Mouse (Mus musculus): Measurements from ENCODE around the gene Zfp874a. TPM values are rescaled to one million over a fixed set of nuclear protein-coding genes. Genes with fewer than 3 reads are reported as not detected.

The Zfp874a gene
- polyA plus RNA-seq (2017; shearing (Covaris generic)), result 31.3 TPM

DNA sequence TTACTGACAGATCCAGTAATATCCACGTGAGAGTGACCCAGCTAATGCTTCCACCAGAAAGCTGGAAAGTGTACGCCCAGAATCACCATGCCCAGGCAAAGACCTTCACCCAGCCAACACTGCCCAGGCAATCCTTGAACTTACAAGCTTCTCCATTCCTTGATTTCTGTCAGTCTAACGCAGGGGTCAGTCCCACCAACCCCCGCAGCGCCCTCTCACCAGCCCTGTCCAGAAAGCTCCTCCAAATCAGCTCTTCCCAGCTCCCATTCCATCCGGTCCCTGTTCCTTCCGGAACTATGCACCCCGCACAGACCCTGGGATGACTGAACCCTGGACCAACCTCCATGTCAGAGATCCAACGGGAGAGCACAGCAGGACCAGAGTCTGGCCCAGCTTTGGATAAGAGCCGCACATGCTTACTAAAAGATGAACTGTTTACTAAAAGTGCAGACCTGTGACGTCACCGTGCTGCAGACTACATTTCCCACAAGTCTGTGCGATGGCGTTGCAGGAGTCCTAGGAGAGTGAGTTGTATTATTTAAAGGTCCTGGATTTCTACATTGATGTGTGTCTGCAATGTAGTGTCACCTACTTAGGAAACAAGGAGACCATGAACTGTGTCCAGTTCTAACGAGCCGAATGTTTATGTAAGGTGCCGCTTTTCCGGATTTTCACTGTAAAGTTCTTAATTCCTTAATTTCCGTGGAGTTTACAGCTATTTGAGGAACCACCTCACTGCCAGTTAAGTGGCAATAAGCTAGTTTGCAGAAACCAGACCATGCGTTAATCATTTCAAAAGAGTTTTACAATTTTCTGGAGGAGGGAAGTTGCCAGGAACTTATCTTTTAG lies at the start of gene Zfp874a:
Gene Zfp874a, minus strand, starts transcription at position 453 of the 849 bp plus-strand sequence.

DNA sequence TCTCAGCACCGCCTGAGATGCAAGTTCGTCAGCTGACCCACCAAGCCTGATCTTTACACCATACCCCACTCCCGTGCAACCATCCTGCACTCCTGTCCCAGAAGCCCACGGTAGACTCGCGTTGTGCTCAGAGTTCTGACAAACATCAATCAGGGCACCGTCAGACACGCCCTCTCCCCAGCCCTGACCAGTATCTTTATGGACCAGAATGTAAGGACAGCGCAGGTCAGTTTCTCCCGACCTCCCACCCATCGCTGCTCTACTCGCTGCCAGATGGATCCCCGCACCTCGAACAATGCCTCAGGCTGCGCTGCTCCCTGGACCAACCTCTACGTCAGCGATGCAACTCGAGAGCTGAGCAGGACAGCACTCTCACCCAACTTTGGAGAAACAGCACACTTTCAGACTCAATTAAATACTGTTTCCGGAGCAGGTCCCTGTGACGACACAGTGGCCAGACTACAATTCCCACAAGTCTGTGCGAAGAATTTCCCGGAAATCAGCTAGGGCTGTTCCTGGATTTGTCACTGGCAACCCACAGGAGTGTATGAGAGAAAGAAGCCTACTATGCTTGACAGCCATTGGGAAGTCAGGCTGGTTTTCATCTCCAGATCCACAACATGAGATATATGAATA lies 48.8 kb upstream of the Zfp874a start, which contains the start of gene Zfp58:
Gene Zfp58, minus strand, starts transcription at position 472 of the 636 bp plus-strand sequence.

DNA sequence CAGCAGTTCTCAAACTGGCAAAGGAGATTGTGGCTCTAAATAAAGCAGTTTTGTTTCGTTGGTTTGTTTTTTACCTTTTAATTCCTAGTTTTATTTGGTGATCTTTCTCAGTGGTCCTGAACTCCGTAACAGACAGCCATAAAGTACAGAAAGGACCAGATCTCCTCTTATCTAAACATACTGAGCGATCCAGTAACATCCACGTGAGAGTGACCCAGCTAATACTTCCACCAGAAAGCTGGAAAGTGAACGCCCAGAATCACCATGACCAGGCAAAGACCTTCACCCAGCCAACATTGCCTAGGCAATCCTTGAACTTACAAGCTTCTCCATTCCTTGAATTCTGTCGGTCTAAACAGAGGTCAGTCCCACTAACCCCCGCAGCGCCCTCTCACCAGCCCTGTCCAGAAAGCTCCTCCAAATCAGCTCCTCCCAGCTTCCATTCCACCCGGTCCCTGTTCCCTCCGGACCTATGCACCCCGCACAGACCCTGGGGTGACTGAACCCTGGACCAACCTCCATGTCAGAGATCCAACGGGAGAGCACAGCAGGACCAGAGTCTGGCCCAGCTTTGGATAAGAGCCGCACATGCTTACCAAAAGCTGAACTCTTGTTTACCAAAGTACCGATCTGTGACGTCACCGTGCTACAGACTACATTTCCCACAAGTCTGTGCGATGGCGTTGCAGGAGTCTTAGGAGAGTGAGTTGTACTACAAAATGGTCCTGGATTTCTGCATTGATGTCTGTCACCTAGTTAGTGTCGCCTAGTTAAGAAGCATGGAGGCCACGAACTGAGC lies 32.4 kb upstream of the Zfp874a start, which contains the start of gene Zfp874b:
Gene Zfp874b, minus strand, starts transcription at position 634 of the 799 bp plus-strand sequence.

DNA sequence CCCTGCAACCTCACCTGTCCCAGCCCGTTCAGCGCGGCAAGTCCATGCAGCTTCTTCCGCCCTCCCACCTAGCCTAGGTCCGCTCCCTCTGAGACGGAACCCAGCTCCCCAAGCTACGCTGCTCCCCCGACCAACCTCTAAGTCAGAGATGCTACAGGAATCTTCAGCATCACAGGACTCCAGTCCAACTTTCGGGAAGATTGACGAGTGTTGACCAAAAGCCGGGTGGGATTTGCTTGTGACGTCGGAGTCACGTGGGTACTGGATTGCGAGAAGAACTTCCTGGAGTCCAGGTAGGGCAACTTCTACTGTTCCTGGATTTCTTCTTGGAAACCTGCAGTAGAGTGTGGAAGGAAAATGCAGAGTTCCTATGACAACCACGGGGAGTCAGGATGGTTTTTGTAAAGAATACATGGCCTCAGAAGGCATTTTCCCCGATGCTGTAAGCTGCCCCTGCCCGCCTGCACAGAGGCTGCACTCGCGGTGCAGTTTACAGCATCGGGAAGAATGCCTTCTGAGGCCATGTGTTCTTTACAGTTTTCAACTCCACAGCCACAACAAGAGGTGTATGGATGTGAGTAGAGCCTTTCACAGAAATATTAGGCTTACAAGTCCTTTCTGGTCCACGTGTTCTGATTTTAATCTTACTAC lies 30.1 kb downstream of the Zfp874a start, which contains the start of gene Zfp459:
Gene Zfp459, minus strand, starts transcription at position 212 of the 651 bp plus-strand sequence.

DNA sequence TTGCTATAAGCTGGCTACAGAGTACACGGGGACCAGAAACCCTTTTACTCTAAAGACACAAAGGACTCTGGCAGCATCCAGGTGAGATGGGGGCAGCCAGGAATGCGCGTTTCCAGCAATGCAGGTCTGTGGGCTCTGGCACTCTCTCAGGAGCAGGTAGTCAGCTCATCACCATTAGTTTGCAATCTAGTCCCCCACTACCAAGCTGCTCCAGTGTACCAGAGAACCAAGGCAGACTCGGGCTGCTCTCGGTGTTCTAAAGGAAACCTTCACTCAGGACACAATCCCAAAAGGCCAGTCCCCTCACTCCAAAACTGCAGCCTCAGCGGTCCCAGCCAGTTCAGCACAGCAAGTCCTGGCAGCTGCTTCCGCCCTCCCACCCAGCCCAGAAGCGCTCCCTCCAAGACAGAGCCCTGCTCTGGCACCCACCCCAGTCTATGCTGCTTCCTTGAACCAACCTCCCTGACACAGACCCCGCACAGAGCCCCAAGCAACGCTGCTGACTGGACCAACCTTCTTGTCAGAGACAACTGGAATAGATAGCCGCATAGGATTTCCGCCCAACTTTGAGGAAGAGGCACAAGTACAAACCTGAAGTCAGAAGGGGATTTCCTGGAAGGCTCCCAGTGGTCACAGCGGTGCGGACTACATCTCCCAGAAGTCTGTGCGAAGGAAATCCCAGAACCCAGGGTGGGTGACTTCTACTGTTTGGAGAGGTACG lies 52.1 kb downstream of the Zfp874a start, which contains the start of gene Zfp429:
Gene Zfp429, minus strand, starts transcription at position 637 of the 721 bp plus-strand sequence.

DNA sequence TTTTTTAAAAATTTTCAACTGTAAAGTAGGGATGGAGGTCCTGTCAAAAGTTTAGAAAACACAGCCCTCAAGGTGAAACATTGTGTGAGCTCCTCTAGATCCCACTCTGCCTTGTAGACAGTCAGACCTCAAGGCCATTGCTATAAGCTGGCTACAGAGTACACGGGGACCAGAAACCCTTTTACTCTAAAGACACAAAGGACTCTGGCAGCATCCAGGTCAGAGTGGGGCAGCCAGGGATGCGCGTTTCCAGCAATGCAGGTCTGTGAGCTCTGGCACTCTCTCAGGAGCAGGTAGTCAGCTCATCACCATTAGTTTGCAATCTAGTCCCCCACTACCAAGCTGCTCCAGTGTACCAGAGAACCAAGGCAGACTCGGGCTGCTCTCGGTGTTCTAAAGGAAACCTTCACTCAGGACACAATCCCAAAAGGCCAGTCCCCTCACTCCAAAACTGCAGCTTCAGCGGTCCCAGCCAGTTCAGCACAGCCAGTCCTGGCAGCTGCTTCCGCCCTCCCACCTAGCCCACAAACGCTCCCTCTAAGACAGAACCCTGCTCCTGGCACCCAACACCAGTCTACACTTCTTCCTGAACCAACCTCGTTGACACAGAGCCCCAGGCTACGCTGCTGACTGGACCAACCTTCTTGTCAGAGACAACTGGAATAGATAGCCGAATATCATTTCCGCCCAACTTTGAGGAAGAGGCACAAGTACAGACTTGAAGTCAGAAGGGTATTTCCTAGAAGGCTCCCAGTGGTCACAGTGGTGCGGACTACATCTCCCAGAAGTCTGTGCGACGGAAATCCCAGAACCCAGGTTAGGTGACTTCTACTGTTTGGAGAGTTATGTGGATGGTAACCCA lies 76.1 kb downstream of the Zfp874a start, which contains the start of the genes Gm28041 and Zfp456:
Gene Gm28041, minus strand, starts transcription at position 684 of the 862 bp plus-strand sequence.
Gene Zfp456, minus strand, starts transcription at position 761 of the 862 bp plus-strand sequence.

Other genes with a start within 250 kb of the Zfp874a start
- 0.94 TPM for gene Zfp458, start 173.2 kb downstream of the Zfp874a start, polyA plus RNA-seq (2017; shearing (Covaris generic))
- not detected for gene Zfp457, start 145.1 kb downstream of the Zfp874a start, polyA plus RNA-seq (2017; shearing (Covaris generic))
- 4.7 TPM for gene Zfp595, start 119.1 kb downstream of the Zfp874a start, polyA plus RNA-seq (2017; shearing (Covaris generic))
- 2.0 TPM for gene Gm28044, start 91.1 kb downstream of the Zfp874a start, polyA plus RNA-seq (2017; shearing (Covaris generic))
- gene Zfp953, start 91.0 kb downstream of the Zfp874a start, polyA plus RNA-seq (2017; shearing (Covaris generic)), result 1.6 TPM
- 0.96 TPM for gene Gm28041, start 75.9 kb downstream of the Zfp874a start, polyA plus RNA-seq (2017; shearing (Covaris generic))
- gene Zfp456, start 75.8 kb downstream of the Zfp874a start, polyA plus RNA-seq (2017; shearing (Covaris generic)), result 4.8 TPM
- 16.2 TPM for gene Zfp429, start 51.8 kb downstream of the Zfp874a start, polyA plus RNA-seq (2017; shearing (Covaris generic))
- gene Zfp459, start 30.2 kb downstream of the Zfp874a start, polyA plus RNA-seq (2017; shearing (Covaris generic)), result 1.8 TPM
- 16.6 TPM for gene Zfp874b, start 32.6 kb upstream of the Zfp874a start, polyA plus RNA-seq (2017; shearing (Covaris generic))
- gene Zfp58, start 48.9 kb upstream of the Zfp874a start, polyA plus RNA-seq (2017; shearing (Covaris generic)), result 12.5 TPM
- not detected for gene Gm26965, start 74.5 kb upstream of the Zfp874a start, polyA plus RNA-seq (2017; shearing (Covaris generic))
- gene Zfp87, start 74.6 kb upstream of the Zfp874a start, polyA plus RNA-seq (2017; shearing (Covaris generic)), result 31.4 TPM
- 12.4 TPM for gene Zfp748, start 102.2 kb upstream of the Zfp874a start, polyA plus RNA-seq (2017; shearing (Covaris generic))
- 4.4 TPM for gene Zfp729b, start 158.1 kb upstream of the Zfp874a start, polyA plus RNA-seq (2017; shearing (Covaris generic))
- 2.1 TPM for gene Gm49345, start 186.1 kb upstream of the Zfp874a start, polyA plus RNA-seq (2017; shearing (Covaris generic))
- 2.8 TPM for gene Zfp729a, start 186.2 kb upstream of the Zfp874a start, polyA plus RNA-seq (2017; shearing (Covaris generic))
- gene Zfp738, start 235.4 kb upstream of the Zfp874a start, polyA plus RNA-seq (2017; shearing (Covaris generic)), result 9.4 TPM